Mouse (Mus musculus) retina, postnatal 1 day (tissue): Measurements from ENCODE around the gene Ccdc88c.

Experiments
- DNase-seq: peaks from one replicate; pipeline ENCODE4 v3.0.0-alpha.2; 2012

The Ccdc88c gene

DNA sequence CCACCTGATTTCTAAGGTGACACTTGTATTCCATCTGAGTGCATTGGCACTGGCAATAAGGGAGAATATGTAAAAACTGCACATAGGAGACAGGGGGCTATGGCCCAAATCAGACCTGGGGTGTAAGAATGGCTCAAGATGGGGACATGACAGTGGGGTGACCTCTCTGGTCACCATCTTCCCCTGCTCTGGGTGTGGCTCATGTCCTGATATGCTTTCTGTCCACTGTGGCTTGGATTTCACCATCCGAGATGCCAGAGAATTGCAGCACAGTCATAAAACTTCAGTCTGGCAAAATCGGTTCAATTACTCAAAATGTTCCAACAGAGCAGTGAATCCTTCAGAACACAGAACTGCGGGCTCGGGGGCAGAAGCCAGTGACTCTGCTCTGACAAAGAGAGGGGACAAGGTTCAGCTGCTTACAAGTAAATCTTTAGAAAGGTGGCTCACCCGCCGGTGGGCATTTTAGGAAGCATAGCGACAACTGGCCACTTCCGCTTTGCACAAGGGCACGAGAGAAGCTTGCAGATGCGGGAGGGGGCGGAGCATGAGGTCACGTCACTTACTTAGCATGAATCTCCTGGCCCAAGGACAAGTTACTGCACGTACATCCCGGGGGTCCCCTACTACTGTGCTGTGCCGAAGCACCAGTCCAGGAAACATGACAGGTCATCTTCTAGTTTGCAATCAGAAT lies 104.1 kb downstream of the Ccdc88c start:
- no peak for DNase-seq

DNA sequence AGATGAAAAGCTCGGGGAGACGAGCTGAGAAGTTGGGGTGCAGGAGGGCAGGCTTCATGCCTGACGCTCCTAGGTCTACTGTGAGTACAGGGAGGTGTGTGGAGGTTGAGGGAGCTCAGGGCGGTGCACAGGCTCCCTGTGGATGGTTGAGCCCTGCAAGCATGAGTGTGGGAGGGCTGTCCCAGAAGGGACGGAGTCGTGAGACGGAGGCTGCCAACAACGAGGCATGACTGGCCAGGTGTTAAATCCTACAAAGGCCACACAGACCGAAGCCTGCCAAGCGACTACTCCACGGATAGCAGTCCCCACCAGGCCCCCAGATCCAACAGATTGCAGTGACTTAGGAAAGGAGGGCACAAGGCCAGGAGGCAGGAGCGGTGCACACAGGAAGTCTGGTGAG lies 118.1 kb downstream of the Ccdc88c start:
- no peak for DNase-seq

DNA sequence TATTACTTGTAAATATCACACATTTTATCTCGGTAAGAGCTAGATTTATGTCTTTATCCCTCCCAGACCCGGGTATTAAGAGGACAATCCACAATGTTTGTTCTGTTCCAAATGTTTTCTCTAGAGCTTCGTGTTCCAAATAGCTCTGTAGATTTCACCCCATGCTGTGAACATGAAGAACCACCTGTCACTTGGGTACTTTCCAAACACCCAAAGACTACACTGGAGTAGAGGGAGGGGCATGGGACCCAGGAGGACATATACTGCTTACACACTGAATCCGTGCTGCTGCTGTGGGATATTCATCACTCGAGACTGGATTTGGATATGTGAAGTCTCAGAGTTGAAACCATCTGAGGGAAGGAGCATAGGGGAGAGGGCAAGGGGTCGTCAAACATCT lies 119.1 kb downstream of the Ccdc88c start:
- DNase-seq, result no peak

DNA sequence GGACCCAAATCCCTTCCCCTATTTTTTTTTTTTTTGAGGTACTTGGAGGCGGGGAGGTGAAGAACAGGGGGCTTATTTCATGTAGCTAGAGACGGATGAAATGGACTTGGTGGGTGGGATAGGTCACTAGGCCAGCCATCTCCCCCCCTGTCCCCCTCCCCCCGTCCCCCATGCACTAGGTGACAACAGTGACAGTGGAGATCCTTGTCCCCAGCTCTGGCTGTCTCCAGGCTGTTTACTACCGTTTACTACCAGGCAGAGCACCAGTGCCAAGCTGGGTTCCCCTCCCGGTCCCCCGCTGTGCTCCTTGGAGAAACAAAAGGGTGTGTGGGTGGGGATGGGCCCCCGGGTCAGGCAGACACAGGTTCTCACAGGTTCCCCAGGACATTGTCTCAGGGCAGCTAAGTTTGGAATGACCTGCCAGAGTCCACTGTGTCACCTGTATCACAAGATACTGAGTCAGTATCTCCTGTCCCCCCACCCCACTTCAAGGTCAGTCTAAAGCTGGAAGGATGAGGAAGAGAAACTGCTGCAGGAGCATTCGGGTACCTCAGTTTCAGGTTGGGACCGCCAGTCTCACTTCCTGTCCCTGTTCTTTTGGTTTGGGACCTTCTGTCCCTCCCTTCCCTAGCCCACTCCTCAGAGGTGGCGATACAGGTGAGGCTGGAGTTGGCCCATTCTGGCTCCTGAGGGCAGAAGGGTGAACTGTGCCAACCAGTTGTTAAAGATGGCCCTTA lies 120.4 kb downstream of the Ccdc88c start:
- DNase-seq, result peak; percentile 32

DNA sequence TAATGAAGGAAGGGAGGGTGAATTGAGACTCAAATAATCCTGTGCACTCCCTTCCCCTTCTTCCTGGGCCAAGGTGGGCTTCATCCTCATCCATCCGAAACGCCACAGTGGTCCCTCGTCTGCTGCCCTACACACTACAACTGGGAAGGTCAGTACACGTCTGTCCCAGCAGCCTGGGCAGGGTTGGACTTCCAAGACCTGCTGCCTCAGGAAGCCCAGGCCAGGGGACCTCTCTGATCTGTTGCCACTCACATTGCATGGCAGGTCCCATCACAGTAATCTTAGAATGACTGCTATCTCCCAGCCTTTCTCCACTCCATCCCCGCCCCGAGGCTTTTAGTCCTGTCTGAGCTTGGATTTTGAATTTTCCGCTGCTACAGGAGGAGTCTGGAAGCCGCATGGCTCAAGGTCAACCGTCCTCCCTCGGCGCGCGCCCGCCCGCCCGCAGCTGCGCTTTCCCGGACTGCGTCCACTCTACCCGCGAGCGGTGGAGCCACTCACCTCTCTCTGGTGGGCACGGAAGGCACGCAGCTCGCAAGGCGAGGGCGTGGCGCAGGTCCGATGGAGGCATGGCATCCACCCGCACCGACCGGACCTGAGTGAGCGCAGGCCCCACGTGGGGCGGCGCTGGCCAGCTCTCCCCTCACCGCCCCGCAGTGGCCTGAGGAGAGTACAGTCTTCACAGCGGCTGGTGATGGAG lies 121.1 kb downstream of the Ccdc88c start, which contains the start of gene Gpr68:
Gene Gpr68 (minus strand): TSS at position 601 of the 700 bp plus-strand sequence.
- peak; percentile 75 for DNase-seq

DNA sequence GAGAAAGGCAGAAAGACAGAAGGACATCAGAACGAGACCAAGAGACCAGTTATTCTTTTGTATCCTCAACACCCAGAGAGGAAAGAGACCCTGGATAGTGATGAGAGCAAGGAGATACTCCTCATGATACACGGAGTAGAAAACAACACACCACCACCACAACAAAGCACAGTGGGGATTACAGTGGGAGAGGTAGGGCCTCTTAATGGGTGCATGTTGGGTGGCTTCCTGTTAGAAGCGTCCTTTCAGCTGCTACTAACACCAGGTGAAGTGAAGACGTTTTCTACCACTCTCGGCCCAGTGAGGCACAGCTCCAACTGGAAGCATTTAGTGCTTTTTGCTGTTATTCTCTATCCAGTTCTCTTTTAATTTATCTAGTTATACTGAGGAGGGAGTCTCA lies 122.0 kb downstream of the Ccdc88c start:
- DNase-seq, result no peak

DNA sequence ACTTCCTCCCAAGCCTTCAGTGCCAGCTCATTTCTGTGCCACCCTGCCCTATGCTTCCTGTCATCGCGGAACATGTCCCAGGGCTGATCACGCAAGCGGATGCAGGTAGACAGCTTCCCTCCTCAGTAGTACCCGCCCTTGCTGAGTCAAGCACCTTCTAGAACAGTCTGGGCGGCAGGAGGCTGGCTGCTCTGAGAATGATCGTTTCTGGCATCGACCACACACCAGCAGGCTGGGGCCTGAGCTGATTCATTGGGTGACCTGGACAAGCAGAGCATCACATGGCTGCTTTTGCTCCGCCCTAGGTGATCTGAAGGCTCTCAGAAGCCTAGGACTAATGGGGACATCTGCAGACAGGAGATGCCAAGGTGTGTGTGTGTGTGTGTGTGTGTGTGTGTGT lies 125.1 kb downstream of the Ccdc88c start:
- no peak for DNase-seq

DNA sequence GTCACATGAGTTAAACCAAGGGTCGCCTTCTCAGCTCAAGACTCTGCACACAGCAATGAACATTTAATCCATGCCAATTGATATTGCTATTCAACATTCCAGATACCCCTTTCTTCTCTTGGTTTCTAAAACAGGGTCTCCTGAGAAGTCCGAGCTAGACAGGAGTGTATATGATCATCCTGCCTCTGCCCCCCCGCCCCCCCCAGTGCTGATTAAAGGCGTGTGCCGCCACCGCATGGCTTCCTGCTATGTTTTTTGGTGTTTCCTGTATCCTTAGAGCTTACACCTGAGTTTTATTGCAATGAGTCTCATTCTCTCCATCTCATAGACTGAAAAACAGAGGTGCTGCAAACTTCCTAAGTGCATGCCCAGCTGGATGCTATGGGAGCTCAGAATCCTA lies 127.5 kb downstream of the Ccdc88c start:
- no peak for DNase-seq

DNA sequence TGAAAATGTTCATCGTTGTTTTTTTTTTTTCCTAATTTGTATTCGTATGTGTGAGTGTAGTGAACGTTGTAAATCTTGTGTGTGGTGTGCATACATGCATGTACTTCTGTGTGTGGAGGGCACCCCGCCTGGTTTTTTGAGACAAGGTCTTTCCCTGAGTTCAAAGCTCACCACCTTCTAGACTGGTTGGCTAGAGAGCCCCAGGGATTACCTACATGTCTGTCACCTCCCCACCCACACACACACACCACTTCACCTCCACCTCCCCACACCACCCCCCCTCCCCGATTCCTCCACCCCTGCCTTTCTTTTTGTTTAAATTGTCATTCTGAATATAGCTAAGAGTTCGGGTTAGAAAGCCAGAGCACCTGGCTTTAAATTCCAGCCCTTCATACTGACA lies 128.0 kb downstream of the Ccdc88c start:
- DNase-seq, result no peak

DNA sequence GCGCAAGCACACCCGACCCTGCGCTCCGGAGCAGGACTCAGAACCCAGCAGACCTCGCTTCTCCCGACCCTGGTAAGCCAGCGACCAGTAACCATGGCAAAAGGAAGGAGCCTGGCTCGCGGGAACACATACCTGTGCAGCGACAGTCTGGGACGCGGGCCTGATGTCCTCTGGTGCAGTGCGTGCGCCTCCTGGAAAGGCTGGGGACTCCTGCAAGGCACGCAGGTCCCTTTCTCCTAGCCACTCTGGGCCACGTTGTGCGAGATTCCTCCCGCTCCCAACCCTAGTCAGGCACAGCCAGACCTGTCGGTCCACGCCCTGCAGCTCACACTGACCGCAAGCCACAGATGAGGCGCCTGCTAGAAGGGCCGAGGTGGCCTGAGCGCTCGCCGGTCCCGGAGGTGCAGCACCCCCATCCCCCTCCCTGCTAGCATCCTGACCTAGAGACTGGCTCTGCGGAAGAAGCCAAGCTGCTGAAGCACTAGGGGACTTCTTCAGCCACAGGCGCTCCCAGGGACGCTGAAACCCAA lies 129.7 kb downstream of the Ccdc88c start:
- DNase-seq, result peak; percentile 47

DNA sequence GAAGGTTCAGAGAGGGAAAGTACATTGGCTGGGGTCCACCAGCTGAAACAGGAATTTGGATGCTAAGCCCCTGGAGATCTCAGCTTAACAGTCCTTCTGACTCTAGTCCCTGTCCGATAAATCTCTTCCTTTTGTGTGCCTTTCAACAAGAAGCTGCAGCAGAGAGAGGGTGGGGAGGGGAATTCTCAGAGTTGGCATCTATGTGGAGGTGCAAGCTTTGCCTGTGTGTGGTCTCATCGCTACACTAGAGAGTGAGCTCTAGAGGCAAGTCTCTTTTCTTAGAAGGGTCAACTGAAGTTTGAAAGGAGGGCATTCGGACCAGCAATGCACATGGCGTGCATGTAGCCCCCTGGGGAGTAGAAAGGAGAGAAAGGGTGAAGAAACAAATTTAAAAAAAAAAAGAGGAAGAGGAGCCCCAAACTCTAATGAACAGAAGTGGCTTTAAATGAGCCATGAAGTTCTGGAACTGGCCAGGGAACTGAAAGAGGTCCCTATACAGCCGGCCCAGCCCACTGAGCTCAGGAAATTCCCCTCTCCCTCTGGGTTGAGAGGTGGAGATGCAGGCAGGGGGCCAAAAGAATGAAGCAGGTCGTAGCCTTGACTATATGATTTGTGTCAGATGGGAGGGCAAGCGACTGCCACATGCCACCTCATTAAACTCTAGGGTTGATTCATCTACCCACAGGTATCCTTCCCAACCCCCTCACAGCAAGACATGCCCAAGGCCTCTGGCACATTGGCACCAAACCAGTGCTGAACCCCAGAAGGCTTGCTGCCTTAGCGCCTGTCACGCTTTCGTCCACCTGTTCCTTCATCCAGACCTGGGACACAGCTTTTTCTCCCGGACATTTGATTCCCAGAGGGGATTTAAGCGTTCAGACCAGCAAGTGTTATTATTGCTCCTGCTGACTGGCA lies 130.9 kb downstream of the Ccdc88c start:
- DNase-seq, result peak; percentile 44

DNA sequence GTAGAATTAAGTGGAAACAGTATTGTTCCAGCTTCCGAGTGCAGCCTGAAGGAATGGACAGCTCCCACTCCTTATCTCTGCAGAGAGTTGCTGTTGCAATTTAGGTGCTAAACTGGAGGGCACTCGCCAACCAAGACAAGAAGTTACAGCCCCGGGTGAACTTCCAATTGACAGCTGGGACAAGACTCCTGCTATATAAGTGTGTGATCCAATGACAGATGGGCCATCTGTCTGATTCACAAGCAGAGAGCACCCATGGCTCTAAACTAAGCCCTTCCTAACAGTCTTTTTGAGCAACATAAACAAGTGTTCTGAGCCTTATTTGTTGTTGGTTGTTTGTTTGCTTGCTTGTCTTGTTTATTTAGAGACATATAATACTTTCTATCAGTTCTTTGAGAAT lies 132.2 kb downstream of the Ccdc88c start:
- peak; percentile 24 for DNase-seq

DNA sequence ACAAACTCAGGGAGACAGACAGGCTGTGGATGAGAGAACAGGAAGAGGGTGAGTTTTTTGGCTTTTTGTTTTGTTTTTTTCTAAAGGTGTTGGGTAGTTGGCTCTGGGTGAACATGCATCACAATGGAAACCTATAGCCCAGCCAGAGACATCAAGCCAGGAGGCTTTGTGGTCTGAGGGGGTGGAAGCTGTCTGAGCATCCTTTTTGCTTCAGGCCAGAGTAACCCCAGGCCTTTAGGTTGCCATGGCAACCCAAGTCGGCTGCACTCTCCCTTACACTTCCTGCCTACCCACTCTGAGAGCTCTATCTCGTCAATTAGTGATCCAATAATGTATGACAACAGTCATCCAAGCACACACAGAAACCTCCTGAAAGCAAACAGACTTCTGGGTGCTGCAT lies 133.4 kb downstream of the Ccdc88c start:
- peak; percentile 61 for DNase-seq

DNA sequence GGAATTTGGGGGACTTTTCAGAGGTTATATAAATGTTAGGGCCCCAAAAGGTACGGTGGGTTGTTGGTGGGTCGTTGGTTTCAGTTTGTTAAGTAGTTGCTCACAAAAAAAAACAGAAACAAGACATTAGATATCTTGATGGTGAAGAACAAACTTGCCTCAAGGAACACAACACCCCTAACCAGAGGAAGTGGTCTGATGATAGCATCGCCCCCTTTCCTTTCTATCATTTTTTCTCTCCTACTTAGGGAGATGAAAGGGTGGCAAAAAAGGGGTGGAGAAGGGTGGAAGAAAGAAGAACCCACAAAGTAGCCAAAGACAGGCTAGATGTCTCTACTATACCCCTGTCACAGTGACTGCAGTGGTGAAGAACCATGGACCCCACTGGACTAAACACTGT lies 138.3 kb downstream of the Ccdc88c start:
- DNase-seq, result no peak

DNA sequence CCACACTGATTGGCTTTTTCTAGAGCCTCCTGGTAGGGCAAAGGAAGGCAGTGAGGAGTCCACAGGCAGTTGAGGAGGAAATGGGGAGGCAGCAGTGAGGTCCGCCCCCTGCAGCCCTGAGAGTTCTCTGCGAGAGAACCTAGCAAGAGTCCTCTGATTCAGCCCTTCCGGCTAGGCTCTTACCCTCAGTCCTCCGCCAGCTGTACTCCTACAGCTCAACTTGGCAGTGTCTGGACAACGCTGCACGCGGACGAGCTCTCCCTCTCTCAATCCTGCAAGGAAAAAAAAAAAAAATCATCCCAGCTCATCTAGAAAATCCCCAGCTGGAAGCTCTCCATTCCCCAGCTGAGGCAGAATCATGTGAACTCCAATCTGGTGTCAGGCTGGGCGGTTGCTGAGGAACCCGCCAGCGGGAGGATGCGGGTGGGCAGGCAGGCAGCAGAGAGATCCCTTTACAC lies 141.0 kb downstream of the Ccdc88c start:
- peak; percentile 64 for DNase-seq

DNA sequence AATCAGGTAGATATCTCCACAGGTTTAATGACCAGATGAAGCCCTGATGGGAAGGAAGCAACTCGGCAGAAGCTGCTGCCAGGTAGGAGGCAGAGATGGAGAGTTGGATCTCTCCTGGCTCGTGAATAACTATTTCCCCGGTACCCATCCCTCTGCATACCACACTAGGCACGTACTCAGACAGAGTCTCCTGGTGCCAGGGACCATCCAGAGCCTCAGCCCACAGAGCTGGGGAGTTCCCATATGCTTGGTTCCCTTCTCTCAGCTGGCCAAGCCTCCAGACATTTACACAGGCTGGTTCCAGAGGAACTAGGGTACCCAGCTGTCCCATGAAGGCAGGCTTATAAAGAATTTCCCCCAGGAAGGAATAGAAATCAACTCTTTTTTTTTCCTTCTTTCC lies 142.0 kb downstream of the Ccdc88c start:
- DNase-seq, result no peak

DNA sequence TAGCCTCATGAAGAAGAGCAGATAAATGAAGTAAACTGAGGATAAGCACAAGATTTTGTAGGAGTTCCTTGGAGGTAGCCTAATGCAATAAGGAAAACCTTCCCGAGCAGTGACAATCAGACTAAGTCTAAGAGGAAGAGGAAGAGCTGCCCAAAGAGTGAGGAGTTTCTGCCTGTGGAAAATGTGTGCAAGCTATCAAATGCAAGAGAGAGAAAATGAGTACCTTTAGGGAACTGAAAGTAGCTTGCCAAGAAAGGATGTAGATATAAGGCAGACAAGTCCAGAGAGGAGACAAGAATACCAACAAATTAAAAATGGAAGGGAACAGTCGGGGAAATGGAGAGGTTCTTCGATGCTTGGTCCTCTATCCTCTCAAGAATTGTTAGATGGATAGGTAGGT lies 143.3 kb downstream of the Ccdc88c start:
- no peak for DNase-seq

DNA sequence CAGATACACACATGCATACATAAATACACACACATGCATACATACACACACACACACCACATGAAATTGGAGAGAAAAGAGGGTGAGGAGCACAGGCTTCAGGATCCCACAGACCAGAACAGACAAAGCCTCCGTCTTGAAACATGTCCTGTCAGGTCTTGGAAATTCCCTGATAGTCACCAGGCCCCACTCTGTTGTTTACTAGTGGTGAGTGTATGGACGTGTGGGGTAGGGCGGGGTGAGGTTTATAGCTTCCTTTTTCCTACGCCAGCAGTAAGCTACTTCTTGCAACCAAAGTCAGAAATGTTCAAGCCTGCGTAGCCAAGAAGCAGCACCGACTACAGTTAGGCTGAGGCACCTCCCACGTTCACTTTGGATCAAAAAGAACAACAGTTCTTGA lies 145.7 kb downstream of the Ccdc88c start:
- DNase-seq, result no peak

DNA sequence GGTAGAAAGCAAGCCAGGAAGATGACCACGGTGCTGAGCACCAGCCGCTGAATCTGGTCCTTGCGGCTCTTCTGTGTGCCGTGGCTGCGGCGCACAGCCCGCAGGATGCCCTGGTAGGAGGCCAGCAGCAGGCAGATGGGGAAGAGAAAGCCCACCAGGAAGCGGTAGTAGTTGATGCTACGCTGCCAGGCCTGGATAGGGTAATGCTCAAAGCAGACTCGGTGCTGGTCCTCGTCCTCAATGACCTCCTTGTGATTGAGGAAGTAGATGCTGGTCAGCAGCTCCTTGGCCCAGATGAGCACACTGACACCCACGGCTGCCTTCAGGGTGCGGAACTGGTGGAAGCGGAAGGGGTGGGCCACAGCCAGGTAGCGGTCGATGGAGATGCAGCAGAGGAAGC lies 150.3 kb downstream of the Ccdc88c start:
- DNase-seq, result no peak

DNA sequence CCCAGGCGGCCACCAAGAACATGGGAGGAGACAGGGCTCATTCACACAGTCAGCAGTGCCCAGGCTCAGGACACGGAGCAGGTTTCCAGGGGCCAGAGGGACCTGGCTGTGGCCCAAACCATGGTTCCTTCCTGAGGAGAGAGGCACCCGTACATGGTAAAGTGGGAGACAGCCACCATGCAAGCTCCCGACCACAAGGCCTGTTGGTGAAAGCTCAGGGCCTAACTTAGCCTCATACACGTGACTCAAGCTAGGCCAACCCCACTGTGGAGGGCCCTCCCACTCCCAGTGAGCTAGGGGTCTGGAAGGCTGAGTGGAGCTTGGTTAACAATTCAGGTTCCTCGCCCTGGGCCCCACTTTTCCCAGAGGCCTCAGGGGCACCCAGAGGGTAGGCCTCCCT lies 150.9 kb downstream of the Ccdc88c start:
- no peak for DNase-seq

DNA sequence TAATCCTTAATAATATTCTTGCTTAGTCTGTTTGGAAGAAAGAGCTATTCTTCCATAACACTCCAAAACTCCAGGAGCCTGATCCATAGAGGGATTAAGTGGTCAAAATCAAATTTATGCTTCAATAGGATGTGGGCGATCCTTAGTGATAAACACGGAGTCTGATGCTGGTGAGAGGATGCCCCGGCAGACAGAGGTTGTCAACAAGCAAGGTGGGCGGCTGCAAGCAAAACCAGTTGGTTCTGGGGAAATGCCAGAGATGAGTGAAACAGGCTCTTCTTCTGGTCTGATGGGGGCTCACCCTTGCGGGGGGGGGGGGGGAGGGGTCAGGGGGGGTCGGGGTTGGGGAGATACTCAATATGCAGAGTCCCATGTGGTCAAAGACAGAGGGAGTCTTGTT lies 152.9 kb downstream of the Ccdc88c start:
- DNase-seq, result no peak

DNA sequence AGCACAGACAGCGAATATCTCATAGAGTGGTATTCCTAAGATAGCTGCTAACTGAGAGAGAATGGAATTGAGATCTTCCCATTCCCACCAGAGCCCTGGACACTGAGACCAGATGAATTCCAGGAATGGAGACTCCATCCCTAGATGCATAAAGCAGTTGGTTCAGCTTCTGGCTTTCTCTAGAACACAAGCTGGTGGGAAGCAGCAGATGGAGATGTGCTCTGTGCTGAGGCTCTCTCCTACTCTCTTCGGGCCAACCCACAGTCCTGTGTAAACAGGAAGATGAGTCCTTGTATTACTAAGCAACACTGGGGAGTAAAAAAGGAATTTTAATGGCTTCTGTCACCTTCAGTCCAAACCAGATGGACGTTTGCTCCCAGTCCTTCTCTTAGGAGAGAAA lies 153.3 kb downstream of the Ccdc88c start:
- DNase-seq, result no peak

DNA sequence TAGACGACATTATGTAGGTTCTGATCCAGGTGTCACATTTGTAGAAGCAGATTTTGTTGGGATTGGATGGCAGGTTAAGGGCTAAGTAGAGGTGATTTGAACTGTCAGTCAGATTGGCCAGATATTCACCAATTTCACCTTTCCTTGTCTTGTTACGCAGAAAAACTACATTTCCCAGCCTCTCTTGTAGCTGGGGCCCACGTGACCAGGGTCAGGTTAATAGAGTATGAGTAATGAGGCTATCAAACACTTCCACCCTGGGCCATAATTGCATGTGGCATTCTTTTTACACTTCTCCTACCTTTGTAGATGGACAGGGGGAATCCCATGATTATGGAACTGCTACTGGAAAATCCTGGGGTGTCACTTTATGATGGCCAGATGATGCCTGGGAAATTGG lies 155.2 kb downstream of the Ccdc88c start:
- DNase-seq, result peak; percentile 26
